ENCODE assay signal across 8 mouse cellular contexts in genomic region chr14:31205244-31205561, GRCm38 (mm10). TPM values are rescaled to one million over a fixed set of nuclear protein-coding genes. Genes with fewer than 3 reads are reported as not detected.
DNase-seq lines count a peak whose midpoint lies in the region; ATAC-seq and TF ChIP-seq lines count a peak whose summit lies in the region.

No protein-coding gene starts in this region.

- peak; percentile 12 for ATAC-seq in intestine, embryonic 16.5 days

- H3K36me3 ChIP-seq in testis, adult 2 months (ENCODE audit: control insufficient read depth, insufficient read depth, low read length) = no peaks in the 10 kb centered on the region
- H3K36me3 ChIP-seq in intestine, embryonic 16.5 days (ENCODE audit: control insufficient read depth, insufficient read depth, low read length) = peaks cover 14% of the 10 kb centered on the region

- H3K4me3 ChIP-seq in testis, adult 2 months (ENCODE audit: control insufficient read depth, low read depth, low read length) = peak overlapping the region; percentile 19
- H3K4me3 ChIP-seq in intestine, embryonic 16.5 days (ENCODE audit: low read length) = peak overlapping the region; percentile 84

- H3K9me3 ChIP-seq in intestine, embryonic 16.5 days (ENCODE audit: control insufficient read depth, low read length) = no peaks in the 10 kb centered on the region

- no peak for TF ChIP-seq CTCF in testis, adult 2 months (IDR thresholded peaks at IDR 0.05; ENCODE audit: control insufficient read depth, insufficient read depth, insufficient replicate concordance, low read depth, low read length)

- H3K4me2 ChIP-seq in intestine, embryonic 16.5 days (ENCODE audit: low read depth, low read length) = peak overlapping the region; percentile 85

- no peak for TF ChIP-seq POLR2A in testis, adult 2 months (IDR thresholded peaks at IDR 0.05; ENCODE audit: control insufficient read depth, low read depth, low read length)

- H3K27ac ChIP-seq in testis, adult 2 months (ENCODE audit: control insufficient read depth, insufficient read depth, low read depth, low read length) = 0 out of 2 replicates have a peak overlapping the region, but pooled peaks have one; percentile 8
- H3K27ac ChIP-seq in intestine, embryonic 16.5 days (ENCODE audit: low read length) = peak overlapping the region; percentile 94

- peak overlapping the region; percentile 98 for H3K9ac ChIP-seq in intestine, embryonic 16.5 days (ENCODE audit: low read depth, low read length)

- H3K4me1 ChIP-seq in testis, adult 2 months (ENCODE audit: control insufficient read depth, insufficient read depth, low read length) = peaks cover 13% of the 10 kb centered on the region
- H3K4me1 ChIP-seq in intestine, embryonic 16.5 days (ENCODE audit: control insufficient read depth, insufficient read depth, low read length) = peaks cover 16% of the 10 kb centered on the region

- no peaks in the 10 kb centered on the region for H3K27me3 ChIP-seq in testis, adult 2 months (ENCODE audit: control insufficient read depth, insufficient read depth, low read length)
- no peaks in the 10 kb centered on the region for H3K27me3 ChIP-seq in intestine, embryonic 16.5 days (replicated peaks; ENCODE audit: control insufficient read depth, insufficient read depth, low read length)

- WGBS in intestine, embryonic 16.5 days = 8% methylated on average over 8 of the region's 8 CpGs

- peak; percentile 49 for DNase-seq in embryo, embryonic 11 days
- DNase-seq in embryo, embryonic 9.5 days (ENCODE audit: extremely low spot score) = no peak
- no peak for DNase-seq in testis, postnatal 14 days (ENCODE audit: low spot score)
- DNase-seq in retina, embryonic 14.5 days (ENCODE audit: low spot score) = peak; percentile 41
- no peak for DNase-seq in gastrocnemius, postnatal 25 days
- DNase-seq in adrenal gland, postnatal 4 days (ENCODE audit: low spot score in 2 of 2) = no peak

RNA-seq across cellular contexts. Expression of gene Tnnc1, which starts 2.9 kb away (rescaled TPM):
- polyA plus RNA-seq in testis, adult 2 months (2012; rRNA removed) = 0.48 and 0.59 TPM in 2 replicates
- 3.5 and 3.7 TPM in 2 replicates for polyA plus RNA-seq in intestine, embryonic 16.5 days (2015; fragmentation: Nextera tagmentation; extraction: Ambion mirVana)
- 100 to 1,000 TPM; 137 to 627 TPM for total RNA-seq in gastrocnemius, postnatal 25 days (2021)
- total RNA-seq in adrenal gland, postnatal 4 days (2021) = 10 to 100 TPM in 1 of 2 experiments, 1 to 10 TPM in 1; 5.0 to 13.9 TPM

RNA-seq across cellular contexts. Expression of gene Nisch, which starts 11.5 kb away (rescaled TPM):
- polyA plus RNA-seq in testis, adult 2 months (2012; rRNA removed) = 62.1 and 63.8 TPM in 2 replicates
- polyA plus RNA-seq in intestine, embryonic 16.5 days (2015; fragmentation: Nextera tagmentation; extraction: Ambion mirVana) = 217 and 228 TPM in 2 replicates
- 10 to 100 TPM; 63.7 to 67.7 TPM for total RNA-seq in gastrocnemius, postnatal 25 days (2021)
- total RNA-seq in adrenal gland, postnatal 4 days (2021) = 100 to 1,000 TPM; 496 to 522 TPM

RNA-seq across cellular contexts. Expression of gene Sema3g, which starts 12.5 kb away (rescaled TPM):
- 0.65 and 0.79 TPM in 2 replicates for polyA plus RNA-seq in testis, adult 2 months (2012; rRNA removed)
- 0.51 and 0.67 TPM in 2 replicates for polyA plus RNA-seq in intestine, embryonic 16.5 days (2015; fragmentation: Nextera tagmentation; extraction: Ambion mirVana)
- 1 to 10 TPM; 6.0 to 6.1 TPM for total RNA-seq in gastrocnemius, postnatal 25 days (2021)
- 10 to 100 TPM; 12.6 to 20.0 TPM for total RNA-seq in adrenal gland, postnatal 4 days (2021)

RNA-seq across cellular contexts. Expression of gene Stab1, which starts 36.8 kb away (rescaled TPM):
- polyA plus RNA-seq in testis, adult 2 months (2012; rRNA removed) = 8.0 and 9.2 TPM in 2 replicates
- polyA plus RNA-seq in intestine, embryonic 16.5 days (2015; fragmentation: Nextera tagmentation; extraction: Ambion mirVana) = 19.0 and 24.5 TPM in 2 replicates
- 10 to 100 TPM; 15.8 to 26.6 TPM for total RNA-seq in gastrocnemius, postnatal 25 days (2021)
- total RNA-seq in adrenal gland, postnatal 4 days (2021) = 100 to 1,000 TPM in 1 of 2 experiments, 10 to 100 TPM in 1; 94.1 to 101 TPM

RNA-seq across cellular contexts. Expression of gene Phf7, which starts 45.9 kb away (rescaled TPM):
- 1,194 and 1,232 TPM in 2 replicates for polyA plus RNA-seq in testis, adult 2 months (2012; rRNA removed)
- polyA plus RNA-seq in intestine, embryonic 16.5 days (2015; fragmentation: Nextera tagmentation; extraction: Ambion mirVana) = 10.5 and 10.8 TPM in 2 replicates
- 1 to 10 TPM; 5.2 to 6.3 TPM for total RNA-seq in gastrocnemius, postnatal 25 days (2021)
- total RNA-seq in adrenal gland, postnatal 4 days (2021) = 10 to 100 TPM; 12.4 to 12.6 TPM

Comparison
In these comparisons a context has a peak if more than half of its experiments do, and no peak if none do; other contexts are left out.
1. DNase-seq: peak in embryo, embryonic 11 days (single experiment) and retina, embryonic 14.5 days (single experiment); none in embryo, embryonic 9.5 days (single experiment), testis, postnatal 14 days (single experiment), gastrocnemius, postnatal 25 days (single experiment) and adrenal gland, postnatal 4 days (0 of 2).
2. RNA of gene Tnnc1, which starts 2.9 kb away (total RNA-seq): 137 to 627 TPM in gastrocnemius, postnatal 25 days; 5.0 to 13.9 TPM in adrenal gland, postnatal 4 days; every median in the first group is over 4 times any median in the second.
3. RNA of gene Nisch, which starts 11.5 kb away (total RNA-seq): 496 to 522 TPM in adrenal gland, postnatal 4 days; 63.7 to 67.7 TPM in gastrocnemius, postnatal 25 days; every median in the first group is over 4 times any median in the second.